Mouse (Mus musculus): ENCODE results near the gene Mettl14.

The Mettl14 gene

DNA sequence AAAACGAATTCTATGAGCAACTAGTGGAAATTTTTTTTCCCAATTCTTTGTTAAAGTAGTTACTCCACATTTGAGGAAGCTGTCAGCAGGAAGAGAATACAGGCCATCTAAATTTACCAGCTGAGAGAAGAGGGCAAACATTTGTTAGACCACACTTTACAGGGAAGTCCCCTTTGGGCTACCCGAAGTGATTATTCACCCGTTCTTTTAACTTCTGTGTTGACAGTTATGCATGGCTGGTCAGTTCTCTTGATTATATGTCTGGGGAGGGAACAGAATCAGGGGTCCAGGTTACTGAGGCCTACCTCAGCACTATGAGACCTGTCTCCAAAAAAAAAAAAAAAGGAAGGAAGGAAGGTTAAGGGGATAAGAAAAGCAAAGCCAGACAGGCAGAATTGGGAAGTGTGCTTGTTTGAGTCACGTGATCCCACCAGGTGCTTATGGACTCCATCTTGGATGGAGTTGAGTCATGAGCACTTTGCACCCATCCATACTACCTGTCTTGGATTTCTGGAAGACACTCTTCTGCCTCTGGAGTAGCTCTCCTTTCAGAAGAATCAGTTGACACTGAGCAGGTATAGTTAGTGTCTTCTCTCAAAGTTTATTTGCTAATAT lies 29.4 kb downstream of the Mettl14 start:
- no peak for DNase-seq

DNA sequence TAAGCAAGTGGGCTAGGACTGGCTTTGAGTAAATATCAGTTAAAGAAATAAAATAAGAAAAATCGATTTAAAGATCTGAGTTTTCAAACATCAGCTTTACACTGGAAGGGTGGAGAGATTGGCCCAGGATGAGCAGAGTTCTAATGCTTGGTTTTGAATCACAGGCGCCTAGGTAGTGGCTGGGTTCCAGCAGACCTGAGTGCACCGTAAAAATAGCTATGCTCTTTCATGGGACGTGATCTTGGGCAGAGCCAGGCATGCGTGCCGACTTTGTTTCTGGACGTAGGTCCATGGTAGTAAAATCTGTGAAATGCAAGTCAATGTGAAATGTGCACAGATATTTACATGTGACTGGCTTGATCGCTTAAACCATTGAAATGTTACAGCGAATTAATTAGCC lies 31.5 kb downstream of the Mettl14 start:
- DNase-seq, result no peak

DNA sequence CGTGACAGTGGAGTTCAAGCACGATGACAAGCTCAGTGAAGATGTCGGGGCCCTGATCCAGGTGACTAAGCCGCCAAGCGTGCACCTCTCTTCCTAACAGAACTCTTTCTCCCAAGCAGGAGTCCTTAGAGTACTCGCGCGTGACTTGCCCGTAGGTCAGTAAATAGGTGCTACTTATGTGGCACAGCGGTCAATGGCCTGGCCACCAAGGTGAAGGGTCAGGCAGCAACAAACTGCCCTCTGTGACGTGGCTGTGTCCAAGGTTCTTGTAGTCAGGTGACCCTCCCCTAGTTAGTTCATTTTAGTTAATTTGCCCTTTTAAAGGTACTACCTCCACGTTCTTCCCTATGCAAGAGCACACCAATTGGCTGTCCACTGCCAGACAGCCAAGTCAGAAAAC lies 32.2 kb downstream of the Mettl14 start:
- no peak for DNase-seq

DNA sequence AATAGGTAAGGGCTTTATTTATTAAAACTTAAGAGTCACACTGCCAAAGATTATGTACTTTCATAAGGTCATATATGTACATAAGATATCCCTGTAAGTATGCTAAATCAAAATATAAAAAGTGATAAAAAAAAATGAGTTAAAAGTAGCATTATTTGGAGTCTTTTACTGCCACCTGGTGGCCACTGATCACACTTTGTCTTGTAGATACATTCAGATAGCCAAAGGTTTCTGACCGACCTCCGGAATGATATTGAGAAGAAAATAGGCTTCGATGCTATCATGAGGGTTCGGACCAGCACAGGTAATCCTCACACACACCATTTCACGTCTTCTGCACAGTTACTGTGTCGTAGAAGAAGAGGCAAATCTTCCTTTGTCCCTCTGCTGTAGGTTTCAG lies 32.7 kb downstream of the Mettl14 start:
- DNase-seq, result peak in 1 of 2 experiments; percentile 48

DNA sequence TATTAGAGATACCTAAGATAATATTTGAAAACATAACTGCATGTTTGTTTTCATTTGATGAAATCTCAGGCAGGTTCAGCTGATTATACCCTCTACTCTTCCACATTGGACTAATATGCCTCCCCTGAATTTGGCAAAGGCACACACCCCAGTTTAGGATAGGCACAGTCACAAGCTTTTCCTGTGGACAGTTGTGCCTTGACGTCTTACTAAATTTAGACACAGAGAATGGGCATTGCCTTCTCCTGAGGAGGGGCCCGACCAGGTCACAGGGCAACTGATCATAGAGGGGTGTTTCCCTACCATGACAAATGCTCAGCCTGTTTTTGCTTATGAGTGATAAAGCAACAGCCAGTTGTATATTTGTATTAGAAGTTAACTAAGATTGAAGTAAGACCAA lies 34.4 kb downstream of the Mettl14 start:
- DNase-seq, result no peak

DNA sequence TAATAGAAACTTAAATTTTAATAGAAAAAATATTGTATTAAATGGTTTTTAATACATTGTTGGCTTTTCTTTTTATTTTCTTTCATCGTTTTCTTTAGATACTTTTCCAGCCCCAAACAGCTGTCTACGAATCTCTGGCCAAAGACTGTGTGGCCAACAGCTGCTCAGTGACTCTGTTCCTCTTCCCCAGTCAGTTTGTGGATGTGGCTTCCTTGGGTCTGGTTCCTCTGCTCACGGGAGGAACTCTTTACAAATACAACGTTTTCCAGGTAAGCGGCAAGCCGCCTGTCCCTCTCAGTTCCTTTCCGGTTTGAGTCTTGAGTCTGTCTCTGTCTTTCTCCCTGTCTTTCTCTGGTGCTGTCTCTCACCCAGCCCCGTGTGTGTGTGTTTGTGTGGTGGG lies 35.3 kb downstream of the Mettl14 start:
- DNase-seq, result no peak

DNA sequence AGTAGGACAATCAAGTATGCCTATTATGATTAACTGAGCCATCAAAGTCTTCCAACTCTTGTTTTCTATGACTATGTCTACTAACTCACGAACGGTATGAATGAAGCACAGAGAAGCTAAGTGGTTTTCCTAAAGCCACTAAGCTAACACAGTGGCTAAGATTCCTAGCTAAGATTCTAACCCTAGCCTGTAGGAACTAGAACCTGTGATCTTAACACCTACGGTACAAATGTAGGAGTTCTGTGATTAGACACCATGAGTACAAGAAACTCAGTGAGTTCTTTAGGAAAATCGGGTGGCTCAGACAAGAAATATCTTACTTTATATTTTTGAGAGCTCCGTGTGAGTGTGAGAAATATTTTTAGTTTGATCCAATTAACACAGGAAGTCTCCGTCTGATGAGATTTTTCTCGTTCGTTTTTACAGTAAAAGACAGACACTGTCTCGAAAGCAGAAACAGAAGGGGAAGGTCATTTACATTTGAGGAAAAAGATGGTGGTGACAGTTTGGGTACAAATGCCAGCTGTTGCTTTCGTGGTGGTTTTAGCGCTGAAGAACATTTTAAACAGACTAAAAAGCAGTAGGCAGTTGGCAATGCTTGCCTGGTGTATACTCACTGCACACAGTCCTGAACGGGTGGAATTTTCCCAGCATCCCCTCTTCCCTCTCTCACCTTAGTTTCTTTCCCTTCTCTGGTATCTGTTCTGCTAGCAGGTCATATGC lies 37.7 kb downstream of the Mettl14 start:
- DNase-seq, result no peak

DNA sequence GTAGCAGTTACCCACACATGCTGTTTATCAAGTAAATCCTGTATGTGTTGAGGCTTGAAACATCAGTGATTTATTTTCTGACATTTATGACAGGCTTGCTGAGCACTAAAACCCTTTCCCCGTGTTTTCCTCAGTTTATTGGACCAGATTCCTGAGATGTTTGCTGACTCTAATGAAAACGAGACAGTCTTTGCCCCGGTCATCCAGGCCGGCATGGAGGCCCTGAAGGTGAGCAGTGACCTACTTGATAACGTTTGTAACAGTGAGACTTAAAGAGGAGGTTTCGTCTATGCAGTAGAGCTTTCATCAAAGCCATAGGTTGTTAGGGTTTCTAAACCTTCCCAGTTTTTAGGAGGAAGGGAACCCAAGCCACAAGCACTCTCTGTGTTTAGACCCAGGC lies 42.2 kb downstream of the Mettl14 start:
- no peak for DNase-seq

DNA sequence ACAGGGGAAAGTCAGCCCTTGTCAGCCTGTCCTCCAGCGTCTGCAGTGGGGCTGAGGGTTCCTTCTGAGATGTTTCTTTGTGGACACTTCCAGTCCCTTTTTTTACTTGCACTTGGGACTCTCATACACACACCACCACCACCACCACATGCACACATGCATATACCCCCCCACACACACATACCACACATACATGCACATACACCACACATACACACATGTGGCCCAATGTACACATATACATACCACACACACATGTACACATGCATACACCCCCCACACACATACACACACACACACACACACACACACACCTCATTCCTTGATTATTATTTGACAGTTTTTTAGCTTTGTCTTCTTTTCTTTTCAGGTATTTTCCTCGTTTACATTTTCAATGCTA lies 44.9 kb downstream of the Mettl14 start:
- no peak for DNase-seq

DNA sequence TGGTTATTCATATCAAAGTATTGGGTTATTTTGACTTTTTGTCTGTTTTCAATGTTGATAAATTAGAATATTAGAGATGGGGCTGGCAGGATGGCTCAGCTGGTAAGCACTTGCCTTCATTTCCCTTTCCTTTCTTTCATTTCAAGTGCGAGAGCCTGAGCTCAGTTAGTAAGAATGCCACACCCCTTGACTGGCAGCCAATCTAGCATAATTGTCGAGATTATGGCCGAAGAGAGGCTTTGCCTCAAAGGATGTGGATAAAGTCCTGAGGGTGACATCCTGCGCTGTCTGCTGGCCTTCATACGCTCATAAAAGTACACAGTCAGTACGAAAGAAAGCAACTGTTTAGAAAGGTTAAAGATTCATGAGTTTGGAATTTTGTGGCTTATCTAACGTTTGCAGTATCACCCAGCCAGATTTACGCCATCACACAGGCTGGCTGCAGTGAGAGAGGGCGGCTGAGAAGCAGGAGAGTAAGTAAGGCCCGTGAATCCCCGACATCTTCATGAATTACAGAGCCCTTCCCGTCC lies 47.2 kb downstream of the Mettl14 start:
- no peak for DNase-seq

DNA sequence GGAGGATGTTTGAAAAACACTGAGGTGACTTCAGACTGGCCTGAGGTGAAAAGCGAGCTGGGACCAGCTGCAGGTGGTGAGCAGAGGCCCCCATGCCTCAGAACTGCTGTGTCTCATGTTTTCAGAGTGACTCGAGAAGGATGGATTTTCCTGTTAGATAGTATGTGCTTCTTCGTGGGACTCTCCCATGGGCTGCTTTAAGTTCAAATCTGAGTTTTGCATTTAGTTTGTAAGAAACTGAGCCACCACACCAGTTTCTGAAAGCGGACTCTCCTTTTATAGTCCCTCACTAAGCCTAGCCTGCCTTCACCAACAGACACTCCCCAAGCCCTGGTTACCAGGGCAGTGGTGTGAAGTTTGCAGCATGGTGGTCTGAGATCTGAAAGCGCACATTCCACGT lies 48.1 kb downstream of the Mettl14 start:
- DNase-seq, result no peak

DNA sequence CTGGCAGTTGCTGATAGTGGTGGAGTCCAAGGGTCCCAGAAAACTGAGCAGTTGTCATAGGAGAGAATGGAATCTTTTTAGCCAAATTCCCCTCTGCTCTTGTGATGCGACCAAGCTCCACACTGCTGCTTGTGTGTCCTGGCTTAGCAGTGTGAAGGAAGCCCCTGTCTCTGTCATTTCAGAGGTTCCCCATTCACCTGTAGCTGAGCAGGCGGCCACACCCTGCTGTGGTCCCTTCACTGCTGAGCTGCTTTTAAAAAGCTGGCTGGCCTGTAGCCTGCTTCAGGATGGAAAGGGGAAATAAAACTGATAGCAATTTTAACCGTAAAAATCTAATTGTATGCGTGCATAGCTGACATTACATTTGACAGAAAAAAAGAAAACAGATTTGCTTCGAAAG lies 49.0 kb downstream of the Mettl14 start:
- DNase-seq, result no peak

DNA sequence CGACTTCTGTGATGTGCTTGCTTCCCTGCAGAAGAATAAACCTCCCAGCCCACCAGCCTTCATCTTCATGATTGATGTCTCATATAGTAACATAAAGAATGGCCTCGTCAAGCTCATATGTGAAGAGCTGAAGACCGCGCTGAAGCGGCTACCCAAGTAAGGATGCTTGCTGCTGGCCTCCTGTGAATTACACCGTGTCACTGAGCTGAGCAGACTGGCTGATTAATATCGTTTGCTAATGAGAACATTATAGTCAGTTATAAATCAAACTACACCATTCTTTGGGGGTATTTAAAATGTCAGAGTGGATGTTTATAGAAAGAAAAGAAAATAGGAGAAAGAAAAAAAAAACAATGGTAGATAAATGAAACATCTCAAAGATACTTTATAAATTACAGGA lies 49.5 kb downstream of the Mettl14 start:
- no peak for DNase-seq

DNA sequence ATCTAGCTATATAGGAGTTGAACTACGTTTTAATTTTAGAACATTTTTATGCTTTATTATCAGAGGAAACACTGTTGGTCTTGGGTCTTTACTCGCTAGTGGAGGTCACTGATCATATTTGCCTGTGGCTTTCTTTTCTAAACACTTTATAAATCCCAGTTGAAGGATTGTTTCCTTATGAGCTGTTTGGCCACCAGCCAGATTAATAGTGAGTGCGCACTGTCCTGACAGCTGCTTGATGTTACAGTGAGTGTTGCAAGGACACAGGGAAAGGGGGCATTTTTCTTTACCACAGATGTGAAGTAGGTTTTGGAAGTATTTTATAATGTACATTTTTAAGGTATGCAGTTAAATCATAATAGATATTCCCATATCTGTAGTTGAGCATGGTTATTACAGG lies 50.4 kb downstream of the Mettl14 start:
- DNase-seq, result no peak

DNA sequence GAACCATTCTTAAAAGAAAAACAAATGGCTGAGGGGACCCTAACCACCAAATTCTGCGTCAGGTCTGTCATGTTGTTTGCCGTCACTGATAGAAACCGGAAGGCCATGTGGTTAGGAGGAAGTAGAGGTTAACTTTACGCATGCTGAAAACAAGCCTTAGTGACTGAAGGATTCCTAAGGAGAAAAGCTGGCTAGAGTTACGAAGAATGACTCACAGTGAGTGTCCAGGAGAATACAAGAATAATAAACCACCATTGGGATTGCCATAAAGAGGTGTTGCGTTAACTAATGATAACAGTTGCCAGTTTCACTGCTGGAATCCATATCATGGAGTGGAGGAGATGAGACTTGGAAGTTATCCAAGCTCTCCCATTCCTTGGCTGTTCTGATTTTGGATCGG lies 51.0 kb downstream of the Mettl14 start:
- DNase-seq, result no peak

DNA sequence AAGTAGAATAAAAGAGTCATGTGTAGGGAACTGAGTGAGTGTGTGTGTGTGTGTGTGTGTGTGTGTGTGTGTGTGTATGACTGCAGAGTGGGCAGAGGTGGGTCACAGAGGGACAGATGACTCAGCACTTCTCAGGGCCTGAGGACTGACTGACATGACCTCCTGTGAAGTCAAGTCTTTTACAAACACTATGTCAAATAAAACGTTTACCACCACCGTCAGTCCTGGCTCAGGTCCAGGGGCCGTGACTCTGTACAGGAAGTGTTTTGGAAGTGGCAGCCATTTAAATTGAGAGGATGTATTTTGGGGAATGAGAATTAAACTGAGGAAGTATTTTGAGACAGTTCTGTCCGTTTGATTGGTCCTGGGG lies 52.9 kb downstream of the Mettl14 start:
- DNase-seq, result no peak

DNA sequence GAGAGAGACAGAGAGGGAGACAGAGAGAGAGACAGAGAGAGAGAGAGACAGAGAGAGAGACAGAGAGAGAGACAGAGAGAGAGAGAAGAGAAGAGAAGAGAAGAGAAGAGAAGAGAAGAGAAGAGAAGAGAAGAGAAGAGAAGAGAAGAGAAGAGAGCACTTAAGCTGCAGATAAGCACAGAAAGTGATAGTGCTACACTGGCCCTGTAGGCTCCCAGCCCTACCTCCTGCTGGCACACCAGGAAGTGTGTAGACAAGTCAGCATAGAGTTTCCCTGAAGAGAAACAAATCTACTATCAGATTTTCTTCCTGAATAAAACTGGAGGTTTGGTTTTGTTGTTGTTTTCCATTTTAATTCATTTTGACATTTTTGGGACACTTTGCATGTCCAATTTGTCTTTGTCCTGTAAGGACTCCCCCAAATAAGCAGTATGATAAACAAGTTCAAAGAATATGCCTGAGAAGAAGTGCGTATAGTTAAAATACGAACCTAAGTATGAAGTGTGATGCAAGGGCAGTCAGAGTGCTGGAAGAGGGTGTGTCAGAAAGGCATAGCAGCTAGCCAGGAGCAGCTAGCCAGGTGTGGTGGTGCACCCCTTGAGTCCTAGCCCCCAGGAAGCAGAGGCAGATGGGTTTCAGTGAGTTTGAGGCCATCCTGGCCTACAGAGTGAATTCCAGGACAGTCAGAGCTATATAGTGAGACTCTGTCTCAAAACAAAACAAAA lies 53.4 kb downstream of the Mettl14 start:
- DNase-seq, result no peak

DNA sequence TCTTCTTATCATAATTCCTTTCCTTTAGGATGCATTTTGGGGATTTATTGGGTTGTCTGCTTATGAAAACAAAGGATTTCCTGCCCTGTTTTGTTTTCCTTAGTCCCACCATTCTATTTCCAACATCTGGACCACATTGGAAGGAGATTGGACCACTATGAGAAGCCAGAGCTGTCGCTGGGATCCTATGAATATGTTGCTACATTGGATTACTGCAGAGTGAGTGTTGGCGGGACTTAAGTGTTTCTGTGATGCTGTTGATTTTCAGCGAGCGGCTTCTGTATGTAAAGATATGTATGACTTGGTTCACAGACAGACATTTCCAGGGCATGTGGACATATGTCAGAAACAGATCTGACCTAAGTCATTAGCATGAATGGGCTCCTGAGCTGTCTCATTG lies 55.7 kb downstream of the Mettl14 start:
- DNase-seq, result no peak

DNA sequence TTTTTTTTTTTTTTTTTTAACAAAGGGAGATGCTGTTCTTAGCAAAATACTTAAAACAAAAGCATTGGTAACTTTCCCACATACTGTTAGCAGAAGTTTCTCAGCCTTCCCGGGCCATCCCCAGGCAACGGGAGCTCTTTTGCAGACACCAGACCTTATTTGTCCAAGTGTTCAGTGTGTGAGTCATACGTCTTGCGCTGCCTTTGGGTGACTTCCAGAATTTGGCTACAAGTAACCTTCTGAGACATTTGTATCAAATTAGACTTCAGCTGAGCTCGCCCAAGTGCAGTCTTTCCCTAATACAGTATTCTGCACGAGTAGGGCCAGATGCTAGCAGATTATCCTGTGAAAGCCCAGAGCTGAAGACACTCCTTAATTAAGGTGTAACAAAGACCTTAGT lies 56.7 kb downstream of the Mettl14 start:
- DNase-seq, result no peak

DNA sequence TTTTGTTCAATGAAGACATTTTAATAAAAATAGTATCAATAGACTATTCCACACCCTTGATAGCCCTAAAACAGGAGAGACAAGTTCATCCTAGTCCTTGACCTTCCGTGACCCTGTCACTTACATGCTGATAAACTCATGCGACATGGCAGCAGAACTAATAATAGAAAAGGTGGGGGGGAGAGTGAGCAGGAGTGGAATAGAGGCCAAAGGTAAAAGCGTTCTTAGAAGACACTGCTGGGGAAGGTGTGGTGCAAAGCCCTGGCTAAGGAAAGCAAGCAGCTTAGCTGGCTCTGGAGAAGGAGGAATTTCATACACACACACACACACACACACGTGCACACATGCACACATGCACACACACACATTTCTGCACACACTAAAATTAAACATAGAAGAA lies 61.6 kb downstream of the Mettl14 start:
- no peak for DNase-seq

DNA sequence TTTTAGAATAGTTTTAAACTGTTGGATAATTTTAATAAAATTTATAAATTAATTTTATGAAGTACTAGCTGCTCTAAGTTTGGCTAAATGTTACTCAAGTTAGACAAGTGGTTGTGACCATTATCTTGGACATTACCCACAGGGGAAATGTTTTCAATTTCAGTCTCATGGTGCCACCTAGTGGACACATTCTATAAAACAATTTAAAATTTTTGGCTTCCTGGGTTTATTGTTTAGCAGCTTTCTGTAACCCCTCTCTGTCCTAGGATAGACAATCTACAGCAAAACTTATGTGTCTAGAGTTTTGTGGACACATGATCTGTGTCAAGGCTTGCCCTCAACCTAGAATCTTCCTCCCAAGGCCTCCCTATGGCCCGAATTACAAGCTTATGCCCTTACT lies 63.8 kb downstream of the Mettl14 start:
- DNase-seq, result no peak

DNA sequence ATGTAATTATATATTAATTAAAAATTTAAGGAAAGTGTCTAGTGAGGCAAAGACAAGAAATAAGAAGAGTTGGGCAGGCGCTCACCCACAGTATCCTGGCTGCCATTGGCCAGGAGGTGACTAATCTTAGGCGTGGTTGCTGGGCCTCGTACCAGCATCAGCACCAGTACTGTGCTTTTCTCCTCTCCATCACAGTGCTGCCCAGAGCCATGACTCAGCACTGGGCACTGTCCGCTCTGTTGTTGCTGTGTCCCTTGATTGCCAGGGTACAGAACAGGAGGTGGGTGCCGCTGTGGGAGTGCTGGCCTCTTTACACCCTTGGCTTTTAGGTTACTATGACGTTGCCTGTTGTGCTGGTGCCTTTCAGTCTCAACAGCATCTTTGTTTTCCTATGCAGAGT lies 64.3 kb downstream of the Mettl14 start:
- no peak for DNase-seq

DNA sequence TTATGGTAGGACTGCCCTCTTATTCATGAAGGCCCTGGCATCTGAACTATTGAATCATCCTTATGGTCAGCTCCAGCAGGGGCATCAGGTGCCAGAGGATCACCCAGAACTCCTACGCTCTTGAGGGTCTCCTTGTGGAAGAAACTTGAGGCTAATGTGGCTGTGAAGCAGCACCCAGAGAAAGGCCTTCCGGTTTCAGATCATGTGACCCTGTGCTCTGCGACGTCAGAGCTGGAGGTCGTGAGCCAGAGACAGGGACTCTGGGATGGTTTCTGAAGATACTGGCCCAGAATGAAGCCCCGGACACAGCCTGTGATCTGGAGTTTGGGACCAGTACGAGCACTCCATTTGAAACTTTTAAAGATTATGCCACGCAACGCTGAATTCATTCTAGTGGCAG lies 65.6 kb downstream of the Mettl14 start:
- DNase-seq, result no peak

All from spleen, adult 18-20 months (tissue).